Mouse (Mus musculus): ENCODE results near the gene Tas1r1. TPM values are rescaled to one million over a fixed set of nuclear protein-coding genes. Genes with fewer than 3 reads are reported as not detected.

Tas1r1 gene
- total RNA-seq (2017), result not detected in 3 replicates

DNA sequence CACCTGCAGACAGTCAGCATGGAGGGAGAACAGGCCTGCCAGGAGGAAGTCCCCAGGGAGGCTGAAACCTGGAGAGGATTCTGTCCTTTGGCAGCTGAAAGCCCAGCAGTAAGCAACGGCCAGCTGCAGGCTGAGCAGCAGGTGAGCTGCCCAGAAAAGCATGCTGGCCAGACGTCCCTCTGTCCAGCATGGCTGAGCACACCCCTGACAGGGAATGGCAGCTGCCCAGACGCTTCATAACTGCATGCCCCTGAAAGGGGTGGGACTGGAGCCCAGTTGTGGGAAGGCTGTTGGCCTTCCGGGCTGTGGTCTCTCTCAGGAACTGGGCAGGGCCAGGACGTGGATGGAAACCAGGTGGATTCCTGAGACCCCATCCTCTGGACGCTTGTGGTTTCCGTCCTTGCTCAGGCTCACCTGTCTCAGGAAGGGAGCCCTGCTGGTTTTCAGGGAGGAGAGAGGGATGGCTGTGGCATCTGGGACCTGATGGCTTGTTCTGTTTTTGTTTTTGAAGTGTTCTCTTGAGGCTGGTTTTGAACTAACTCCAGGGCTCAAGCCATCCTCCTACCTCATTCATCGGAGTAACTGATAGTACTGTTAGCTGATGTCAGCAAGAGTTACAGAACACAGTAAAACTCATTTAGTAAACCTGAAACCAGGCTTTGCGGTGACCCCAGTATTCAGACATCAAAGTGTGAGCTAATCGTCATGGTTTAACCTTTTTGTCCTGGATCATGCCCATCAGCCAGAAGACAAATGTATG lies at the start of gene Tas1r1:
Gene Tas1r1 (minus strand): TSS at position 344 of the 760 bp plus-strand sequence.
- ATAC-seq (replicated peaks; ENCODE audit: insufficient number of reproducible peaks, low FRiP score, low TSS enrichment, poor library complexity, severe bottlenecking), result no peak

DNA sequence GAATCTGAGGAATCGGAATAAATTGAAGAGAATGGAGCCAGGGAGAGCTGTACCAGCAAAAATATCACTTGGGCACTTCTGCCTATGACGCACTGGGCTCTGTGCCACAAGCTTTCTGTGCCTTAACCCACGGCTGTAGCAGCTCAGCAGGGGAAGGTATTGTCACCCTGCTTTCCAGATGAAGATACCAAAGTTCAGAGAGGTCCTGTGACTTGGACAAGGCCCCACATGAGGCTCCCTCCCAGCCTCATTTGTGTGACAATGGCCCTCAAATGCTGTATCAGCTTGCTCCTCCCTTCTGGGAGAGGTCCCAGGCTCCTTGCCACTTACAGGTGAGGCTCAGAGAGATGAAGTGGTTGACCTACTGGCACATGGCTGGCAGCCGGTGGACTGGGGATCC lies 49.8 kb upstream of the Tas1r1 start:
- no peak for ATAC-seq (replicated peaks; ENCODE audit: insufficient number of reproducible peaks, low FRiP score, low TSS enrichment, poor library complexity, severe bottlenecking)

DNA sequence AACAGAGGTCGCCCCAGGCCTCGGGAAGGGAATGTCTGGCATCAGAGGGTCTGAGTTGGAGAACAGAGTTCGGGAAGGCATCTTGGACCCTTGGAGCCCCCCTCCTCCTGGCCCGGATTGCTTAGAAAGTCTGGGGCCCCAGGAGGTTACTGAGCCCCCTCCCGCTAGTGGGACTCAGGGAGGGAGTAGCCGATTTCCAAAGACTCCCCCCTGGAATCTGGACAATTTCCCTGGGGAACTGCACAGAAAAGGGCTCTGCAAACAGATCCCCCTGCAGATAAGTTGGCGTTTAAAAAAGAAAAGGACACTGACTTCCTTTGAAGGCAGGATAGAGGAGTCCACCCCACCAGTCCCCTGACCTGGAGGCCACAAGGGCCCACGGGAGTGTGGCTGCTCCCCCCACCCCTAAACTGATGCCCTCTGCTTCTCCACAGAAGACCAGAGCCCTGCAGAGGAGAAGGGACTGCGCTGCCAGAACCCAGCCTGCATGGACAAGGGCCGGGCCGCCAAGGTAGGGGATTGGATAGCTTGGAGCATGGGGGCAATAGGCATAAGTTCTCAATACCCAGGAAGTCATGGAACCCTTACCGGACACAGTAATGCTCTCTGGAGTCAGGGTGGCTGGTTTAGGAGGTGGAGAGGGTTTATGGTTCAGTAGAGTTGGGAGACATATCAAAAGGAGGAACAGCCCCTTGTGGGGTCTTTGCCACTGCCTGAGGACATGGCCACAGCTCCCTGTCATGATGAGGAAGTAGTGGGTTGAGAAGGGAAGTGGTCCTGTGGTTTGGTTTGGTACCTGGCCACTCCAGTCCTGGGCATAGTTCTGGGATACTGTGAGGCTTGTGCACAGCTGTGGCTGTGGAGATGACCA lies 49.1 kb upstream of the Tas1r1 start:
- ATAC-seq (replicated peaks; ENCODE audit: insufficient number of reproducible peaks, low FRiP score, low TSS enrichment, poor library complexity, severe bottlenecking), result 0 out of 2 replicates have a peak, but pooled peaks have one; percentile 33

DNA sequence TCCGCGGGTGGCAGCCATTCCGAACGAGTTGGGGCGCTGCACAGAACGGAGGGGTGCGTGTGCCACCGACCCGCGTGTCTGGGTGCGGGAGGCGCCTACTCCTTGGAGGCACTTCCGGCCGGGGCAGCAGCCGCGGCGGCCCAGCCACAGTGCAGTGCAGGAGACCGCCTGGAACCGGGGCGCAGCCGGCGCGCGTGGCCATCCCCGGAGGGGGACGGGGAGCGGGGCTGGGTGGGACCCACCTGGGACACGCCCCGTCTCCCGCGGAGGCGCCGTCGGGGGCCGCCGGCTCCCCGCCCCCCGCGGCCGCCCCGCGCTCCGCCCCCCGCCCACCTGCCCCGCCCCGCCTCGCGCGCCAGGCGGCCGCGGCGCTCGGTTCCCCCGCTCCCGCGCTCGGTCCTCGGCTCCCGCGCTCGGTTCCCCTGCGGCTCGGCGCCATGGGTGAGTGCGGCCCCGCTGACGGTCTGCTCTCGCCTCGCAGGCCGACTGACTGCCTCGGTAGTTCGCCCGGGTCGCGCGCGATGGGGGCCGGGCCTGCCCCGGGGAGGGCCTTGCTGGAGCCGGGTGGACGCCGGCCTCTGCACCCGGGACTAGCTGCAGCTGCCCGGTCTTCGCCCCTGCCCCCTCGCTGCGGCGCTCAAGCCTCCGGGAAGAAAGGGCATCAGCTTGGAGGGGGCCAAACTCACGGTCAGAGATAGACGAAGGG lies 48.3 kb upstream of the Tas1r1 start:
- ATAC-seq (replicated peaks; ENCODE audit: insufficient number of reproducible peaks, low FRiP score, low TSS enrichment, poor library complexity, severe bottlenecking), result no peak

DNA sequence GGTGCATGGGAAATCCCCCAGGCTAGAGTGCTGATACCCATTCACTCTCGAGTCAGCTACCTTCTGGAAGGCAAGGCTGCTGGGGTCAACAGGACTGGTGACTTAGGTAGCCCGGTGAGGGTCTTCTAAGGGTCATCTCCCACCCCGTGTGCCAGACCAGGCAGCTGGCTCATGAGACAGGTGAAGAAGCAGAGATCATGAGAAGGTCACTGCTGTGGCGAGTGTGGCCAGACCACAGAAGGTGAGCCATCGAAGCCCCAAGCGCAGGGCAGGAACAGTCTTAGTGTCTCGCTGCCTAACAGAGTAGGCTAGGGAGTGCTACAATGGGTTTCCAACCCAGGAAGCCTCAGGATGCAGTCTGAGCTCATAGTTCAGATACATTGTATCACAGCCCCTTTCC lies 46.2 kb upstream of the Tas1r1 start:
- no peak for ATAC-seq (replicated peaks; ENCODE audit: insufficient number of reproducible peaks, low FRiP score, low TSS enrichment, poor library complexity, severe bottlenecking)

DNA sequence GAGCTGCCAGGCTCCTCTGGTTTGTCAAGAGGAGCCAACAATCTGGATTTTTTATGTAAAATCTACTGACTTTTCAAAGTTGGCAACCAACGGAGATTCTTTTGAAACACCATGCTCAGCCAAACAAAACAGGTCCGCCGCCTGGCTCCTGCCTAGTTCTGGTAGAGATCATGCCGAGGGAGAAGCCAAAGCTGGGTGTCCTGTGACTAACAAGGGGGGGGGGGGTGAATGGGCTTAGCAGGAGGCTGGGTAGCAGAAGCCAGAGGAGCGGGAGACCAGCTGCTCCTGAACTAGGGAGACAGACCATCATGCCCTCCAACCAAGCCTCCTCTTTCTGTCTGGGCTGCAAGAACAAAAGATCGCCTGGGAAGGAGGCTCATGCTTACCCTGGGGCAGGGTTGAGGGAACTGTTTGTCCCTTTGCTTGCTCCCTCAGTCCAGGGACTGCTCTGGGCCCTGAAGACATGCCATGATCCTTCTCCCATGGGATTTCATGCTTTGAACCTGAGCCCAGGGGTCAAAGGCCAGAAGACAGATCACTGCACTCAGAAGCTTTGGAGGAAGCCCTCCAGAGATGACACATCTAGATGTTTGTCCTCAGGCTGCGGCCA lies 45.3 kb upstream of the Tas1r1 start:
- no peak for ATAC-seq (replicated peaks; ENCODE audit: insufficient number of reproducible peaks, low FRiP score, low TSS enrichment, poor library complexity, severe bottlenecking)

DNA sequence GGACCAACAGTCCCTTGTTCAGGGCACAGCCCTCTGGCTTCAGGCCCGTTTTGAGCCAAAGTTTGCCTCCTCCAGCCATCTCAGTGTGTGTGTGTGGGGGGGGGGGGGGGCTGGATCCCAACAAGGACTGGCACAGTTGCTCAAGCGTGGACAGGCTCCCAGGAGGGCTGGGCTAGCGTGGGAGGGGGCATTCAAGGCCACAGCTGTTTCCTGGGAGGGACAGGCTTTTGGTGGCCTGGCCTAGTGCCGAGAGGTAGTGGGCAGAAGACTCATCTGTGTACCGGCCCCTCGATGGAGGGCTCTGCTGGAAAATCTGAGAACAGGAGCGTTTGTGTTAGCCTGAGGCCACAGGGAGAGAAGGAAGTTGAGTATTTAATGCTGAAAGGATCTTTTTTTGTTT lies 41.6 kb upstream of the Tas1r1 start:
- ATAC-seq (replicated peaks; ENCODE audit: insufficient number of reproducible peaks, low FRiP score, low TSS enrichment, poor library complexity, severe bottlenecking), result no peak

DNA sequence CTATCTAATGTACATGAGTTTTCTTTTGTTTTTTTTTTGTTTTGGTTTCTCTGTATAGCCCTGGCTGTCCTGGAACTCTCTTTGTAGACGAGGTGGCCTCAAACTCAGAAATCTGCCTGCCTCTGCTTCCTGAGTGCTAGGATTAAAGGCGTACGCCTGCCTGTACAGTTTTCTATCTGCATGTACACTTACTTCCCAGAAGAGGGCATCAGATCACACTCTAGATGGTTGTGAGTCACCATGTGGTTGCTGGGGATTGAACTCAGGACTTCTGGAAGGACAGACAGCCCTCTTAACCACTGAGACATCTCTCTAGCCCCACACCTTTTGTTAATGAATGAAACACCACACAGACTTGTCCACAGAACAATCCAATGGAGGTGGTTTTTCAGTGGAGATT lies 40.9 kb upstream of the Tas1r1 start:
- no peak for ATAC-seq (replicated peaks; ENCODE audit: insufficient number of reproducible peaks, low FRiP score, low TSS enrichment, poor library complexity, severe bottlenecking)

DNA sequence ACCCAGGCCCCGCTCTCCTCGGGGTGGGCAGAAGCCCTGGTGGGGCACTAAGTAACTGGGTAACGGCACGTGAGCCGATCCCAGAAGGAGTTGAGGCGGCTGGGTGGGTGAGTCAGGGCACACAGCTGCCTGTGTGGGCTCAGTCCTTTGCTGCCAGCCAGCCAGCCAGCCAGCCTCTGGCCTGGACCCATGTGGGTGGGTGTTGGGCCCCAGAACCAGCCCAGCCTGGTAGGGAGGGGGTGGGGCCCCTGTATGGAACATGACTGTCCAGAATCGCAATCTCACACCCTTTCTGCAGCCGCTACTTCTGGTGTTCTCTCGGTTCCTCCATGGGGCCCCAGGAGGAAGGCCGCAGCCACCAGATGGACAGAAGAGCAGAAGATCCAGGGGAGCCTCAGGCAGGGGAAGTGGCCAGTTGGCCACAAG lies 39.8 kb upstream of the Tas1r1 start:
- 0 out of 2 replicates have a peak, but pooled peaks have one; percentile 62 for ATAC-seq (replicated peaks; ENCODE audit: insufficient number of reproducible peaks, low FRiP score, low TSS enrichment, poor library complexity, severe bottlenecking)

DNA sequence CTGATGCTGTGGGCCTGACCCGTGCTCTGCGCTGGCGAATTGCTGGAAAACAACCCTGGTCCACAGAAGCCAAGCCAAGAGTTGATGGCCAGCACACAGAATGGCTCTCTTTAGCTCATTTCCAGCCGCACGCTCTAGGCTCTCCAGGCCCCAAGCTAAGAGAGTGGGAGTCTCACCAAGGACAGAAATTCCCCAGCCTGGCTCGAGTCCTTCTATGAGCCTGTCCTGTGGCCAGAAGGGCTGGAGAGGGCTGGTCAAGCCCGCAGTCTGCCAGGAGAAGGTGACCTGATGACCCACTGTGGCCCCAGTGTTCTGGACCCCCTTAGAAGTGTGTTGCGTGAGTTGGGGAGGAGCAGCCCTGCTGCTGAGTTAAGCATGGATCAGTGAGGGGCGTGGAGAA lies 38.8 kb upstream of the Tas1r1 start:
- ATAC-seq (replicated peaks; ENCODE audit: insufficient number of reproducible peaks, low FRiP score, low TSS enrichment, poor library complexity, severe bottlenecking), result no peak

DNA sequence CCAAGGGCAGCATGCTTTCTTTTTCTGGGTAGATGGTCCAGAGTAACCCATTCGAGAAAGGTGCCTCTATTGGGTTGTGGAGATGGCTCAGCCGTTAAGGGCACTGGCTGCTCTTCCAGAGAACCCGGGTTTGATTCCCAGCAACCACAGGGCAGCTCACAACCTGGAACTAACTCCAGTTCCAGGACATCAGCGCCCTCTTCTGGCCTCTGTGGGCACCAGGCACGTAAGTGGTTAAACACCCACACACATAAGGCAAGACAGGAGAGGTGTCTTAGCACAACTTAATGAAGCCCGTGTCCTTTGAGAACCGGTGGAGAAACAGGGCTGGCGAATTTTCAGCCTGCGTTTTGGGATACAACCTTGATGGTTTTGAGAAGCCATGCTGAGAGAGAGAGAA lies 36.2 kb upstream of the Tas1r1 start:
- ATAC-seq (replicated peaks; ENCODE audit: insufficient number of reproducible peaks, low FRiP score, low TSS enrichment, poor library complexity, severe bottlenecking), result no peak

DNA sequence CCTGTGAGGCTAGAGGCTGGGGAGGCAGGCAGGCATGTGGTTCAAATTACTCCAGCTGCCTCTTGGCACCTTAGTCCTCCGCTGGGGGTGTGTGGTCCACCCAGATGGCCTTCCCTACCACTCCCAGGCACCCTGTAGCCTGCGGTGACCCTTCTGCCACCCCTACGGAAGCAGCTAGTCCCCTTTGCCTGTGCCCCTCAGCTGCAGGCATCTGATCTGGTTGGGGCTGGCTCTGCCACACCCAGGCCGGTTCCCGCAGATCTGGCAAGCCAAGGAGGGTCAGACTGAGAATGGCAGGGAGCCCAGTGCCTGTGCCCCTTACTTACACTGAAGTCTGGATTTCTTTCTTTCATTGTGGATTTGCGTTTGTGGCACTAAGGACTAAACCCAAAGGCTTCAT lies 35.3 kb upstream of the Tas1r1 start:
- no peak for ATAC-seq (replicated peaks; ENCODE audit: insufficient number of reproducible peaks, low FRiP score, low TSS enrichment, poor library complexity, severe bottlenecking)

DNA sequence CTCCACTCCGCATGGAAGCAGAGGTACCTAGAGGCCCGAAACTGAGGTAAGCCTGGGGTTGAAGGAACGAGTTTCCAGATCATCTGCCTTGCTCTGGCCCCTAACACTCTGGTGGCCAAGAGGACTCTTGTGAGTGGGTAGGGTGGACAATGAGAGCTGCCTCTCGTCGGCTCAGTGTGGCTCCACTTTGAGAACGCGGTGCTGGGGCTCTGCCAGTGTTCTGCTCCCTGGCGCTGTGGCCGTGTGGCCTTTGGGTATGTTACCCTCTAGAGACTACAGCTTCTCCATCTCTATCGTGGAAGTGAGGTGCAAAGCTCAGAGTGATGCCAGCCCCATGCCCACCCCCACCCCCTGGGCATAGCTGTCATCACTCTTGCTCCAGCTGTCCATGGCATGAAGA lies 34.3 kb upstream of the Tas1r1 start:
- ATAC-seq (replicated peaks; ENCODE audit: insufficient number of reproducible peaks, low FRiP score, low TSS enrichment, poor library complexity, severe bottlenecking), result no peak

DNA sequence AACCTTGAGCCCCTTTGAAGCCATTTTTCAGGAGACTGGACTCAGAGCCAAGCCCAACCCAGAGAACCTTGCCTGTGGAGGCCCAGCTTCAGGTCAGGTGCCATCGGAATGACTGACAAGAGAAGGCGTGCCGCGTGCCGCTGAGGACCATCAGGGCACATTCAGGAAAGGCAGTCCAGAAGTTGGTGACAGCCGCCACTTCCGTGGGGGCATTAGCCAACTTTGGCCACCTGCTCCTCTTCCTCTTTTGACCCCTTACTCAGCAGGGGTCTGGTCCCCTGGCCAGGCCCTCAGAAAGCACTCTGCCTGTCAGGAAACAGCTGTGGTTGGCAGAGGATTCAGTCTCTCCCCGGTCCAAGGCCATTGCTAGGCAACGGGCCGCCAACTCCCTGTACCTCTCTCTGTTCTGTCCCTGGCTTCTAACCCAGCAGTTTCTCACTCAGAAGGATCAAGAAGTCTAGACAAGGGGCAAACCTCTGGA lies 33.8 kb upstream of the Tas1r1 start, which contains the start of gene Plekhg5:
Gene Plekhg5 (plus strand): TSS at position 378 of the 481 bp plus-strand sequence.
- ATAC-seq (replicated peaks; ENCODE audit: insufficient number of reproducible peaks, low FRiP score, low TSS enrichment, poor library complexity, severe bottlenecking), result no peak

DNA sequence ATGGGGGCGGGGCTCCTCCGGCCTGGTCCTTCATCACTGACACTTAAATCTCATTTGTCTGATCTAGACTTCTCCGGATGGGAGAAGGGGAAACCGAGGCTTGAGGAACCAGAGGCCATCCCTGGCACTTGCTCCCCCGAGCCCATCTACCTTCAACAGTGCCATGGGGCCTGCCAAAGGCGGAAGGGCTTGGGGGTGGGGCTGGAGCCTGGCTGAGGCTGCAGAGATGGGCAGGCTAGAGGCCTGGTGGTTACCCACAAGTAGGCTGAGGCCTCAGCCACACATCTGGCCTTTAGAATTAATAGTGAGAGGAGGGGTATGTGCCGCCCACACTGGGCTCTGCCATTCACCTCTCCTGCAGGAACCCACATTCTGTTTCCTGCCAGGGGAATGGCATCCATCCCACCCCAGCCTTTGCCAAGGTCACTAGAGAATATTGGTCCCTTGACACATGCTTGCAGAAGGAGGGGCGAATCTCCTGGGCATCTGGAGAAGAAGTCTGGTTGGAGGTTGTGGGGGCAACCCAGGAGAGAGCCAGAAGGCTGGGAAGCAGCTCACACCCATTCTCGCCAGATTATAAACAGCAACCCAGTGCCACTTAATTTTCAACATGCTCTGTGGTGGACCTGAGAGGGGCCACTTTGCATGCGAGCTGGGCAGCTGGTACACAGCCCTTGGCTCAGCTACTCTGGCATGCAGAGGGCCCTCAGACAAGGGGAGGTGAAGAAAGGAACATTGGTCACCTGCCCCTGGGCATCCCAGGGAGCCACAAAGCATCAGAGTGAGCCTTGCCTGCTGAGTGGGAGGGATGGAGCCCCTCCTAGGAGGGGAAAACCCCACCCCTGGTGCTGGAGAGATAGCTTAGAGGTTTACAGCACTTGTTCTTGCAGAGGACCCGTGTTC lies 32.4 kb upstream of the Tas1r1 start:
- no peak for ATAC-seq (replicated peaks; ENCODE audit: insufficient number of reproducible peaks, low FRiP score, low TSS enrichment, poor library complexity, severe bottlenecking)

DNA sequence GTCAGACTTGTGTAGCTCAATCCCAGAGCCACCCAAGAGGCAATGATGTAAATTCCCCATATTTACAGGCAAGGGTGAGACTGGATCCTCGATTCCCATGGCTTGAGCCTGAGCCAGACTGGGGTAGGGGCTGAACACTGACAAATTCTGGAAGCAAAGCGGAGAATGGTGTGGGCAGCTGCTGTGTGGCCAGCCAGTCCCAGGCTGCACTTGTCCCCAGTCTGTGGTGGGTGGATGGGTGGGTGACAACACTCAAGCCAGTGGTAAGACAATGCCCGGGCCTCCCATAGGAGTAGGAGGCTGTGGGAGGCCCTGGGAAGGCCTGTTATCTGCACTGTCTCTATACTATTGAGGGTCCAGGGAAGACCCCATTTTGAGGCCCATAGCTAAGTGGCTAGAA lies 30.9 kb upstream of the Tas1r1 start:
- no peak for ATAC-seq (replicated peaks; ENCODE audit: insufficient number of reproducible peaks, low FRiP score, low TSS enrichment, poor library complexity, severe bottlenecking)

DNA sequence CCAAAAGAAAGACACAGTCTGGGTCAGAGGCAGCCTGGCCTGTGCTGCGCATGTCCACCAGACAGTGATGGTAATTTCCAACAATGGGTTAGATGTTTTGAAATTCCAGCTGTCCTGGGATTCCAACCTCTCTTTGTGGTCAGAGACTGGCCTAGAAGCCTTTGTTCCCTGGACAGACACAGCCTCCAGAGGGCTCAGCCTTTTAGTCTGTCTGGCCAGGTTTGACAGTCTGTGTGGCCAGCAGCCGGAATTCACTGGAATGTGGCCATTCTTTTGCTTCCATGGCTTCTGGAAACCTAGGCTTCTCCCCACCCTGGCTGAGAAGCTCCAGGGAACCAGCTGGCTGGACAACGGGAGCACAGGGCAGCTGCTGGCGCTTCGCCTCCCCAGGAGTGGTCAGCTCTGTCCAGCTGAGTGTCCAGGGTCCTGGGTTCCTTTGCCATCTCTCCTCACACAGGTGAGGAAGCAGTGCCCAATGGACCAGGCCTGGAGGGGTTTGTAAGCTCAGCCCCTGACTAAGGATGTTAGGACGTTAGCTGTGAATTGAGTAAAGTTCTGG lies 29.9 kb upstream of the Tas1r1 start:
- no peak for ATAC-seq (replicated peaks; ENCODE audit: insufficient number of reproducible peaks, low FRiP score, low TSS enrichment, poor library complexity, severe bottlenecking)

Measured in monocyte, adult 5-6 weeks (primary cell).